Mouse (Mus musculus): ENCODE data around the gene Olfr65. TPM values are rescaled to one million over a fixed set of nuclear protein-coding genes. Genes with fewer than 3 reads are reported as not detected.

The Olfr65 gene
- polyA plus RNA-seq, 1 experiment from 2014 or later, result not detected

GRCm38 (mm10) chr7:103944137-103944536 is 40.9 kb downstream of the Olfr65 start, which contains the start of gene Olfr633:
Gene Olfr633, plus strand, starts transcription at chr7:103944437.
- peaks cover 6% of the 10 kb centered on the region; the same call in 1 of the 2 replicates for H3K4me1 ChIP-seq (ENCODE audit: control insufficient read depth, low read depth, low read length)

More at GRCm38 (mm10) chr7:103944137-103944536, 40.9 kb downstream of the Olfr65 start, which contains the start of gene Olfr633:
- no peak within 1 kb of the TSS for H3K27ac ChIP-seq (ENCODE audit: low read length)
- H3K27me3 ChIP-seq (ENCODE audit: control insufficient read depth, insufficient read depth, low read depth, low read length), result no peaks in the 10 kb centered on the region
- H3K36me3 ChIP-seq (ENCODE audit: control insufficient read depth, insufficient read depth), result no peaks in the 10 kb centered on the region
- no peak for ATAC-seq (ENCODE audit: low read depth)
- no peak within 1 kb of the TSS for H3K9ac ChIP-seq (ENCODE audit: low read depth, low read length)
- H3K4me2 ChIP-seq (ENCODE audit: low read depth, low read length), result no peak within 1 kb of the TSS
- H3K4me3 ChIP-seq (ENCODE audit: low read depth, low read length), result no peak within 1 kb of the TSS
- no peaks in the 10 kb centered on the region for H3K9me3 ChIP-seq (replicated peaks; ENCODE audit: control insufficient read depth, low read length)

Other genes starting within 250 kb of the Olfr65 start
- not detected in 2 replicates for gene Olfr623, start 239.8 kb upstream of the Olfr65 start, polyA plus RNA-seq (2015; fragmentation: Nextera tagmentation; extraction: Ambion mirVana)
- 0.02 TPM in 2 replicates for gene Olfr624, start 232.3 kb upstream of the Olfr65 start, polyA plus RNA-seq (2015; fragmentation: Nextera tagmentation; extraction: Ambion mirVana)
- gene Olfr625-ps1, start 220.8 kb upstream of the Olfr65 start, polyA plus RNA-seq (2015; fragmentation: Nextera tagmentation; extraction: Ambion mirVana), result not detected in 2 replicates
- not detected in 2 replicates for gene Olfr243, start 188.8 kb upstream of the Olfr65 start, polyA plus RNA-seq (2015; fragmentation: Nextera tagmentation; extraction: Ambion mirVana)
- not detected in 2 replicates for gene Olfr628, start 173.1 kb upstream of the Olfr65 start, polyA plus RNA-seq (2015; fragmentation: Nextera tagmentation; extraction: Ambion mirVana)
- gene Olfr629, start 158.5 kb upstream of the Olfr65 start, polyA plus RNA-seq (2015; fragmentation: Nextera tagmentation; extraction: Ambion mirVana), result 0.07 TPM in 1 of 2 replicates, not detected in the other
- gene Olfr630, start 146.2 kb upstream of the Olfr65 start, polyA plus RNA-seq (2015; fragmentation: Nextera tagmentation; extraction: Ambion mirVana), result not detected in 2 replicates
- gene Olfr69, start 131.9 kb upstream of the Olfr65 start, polyA plus RNA-seq (2015; fragmentation: Nextera tagmentation; extraction: Ambion mirVana), result not detected in 2 replicates
- not detected in 2 replicates for gene Olfr68, start 123.8 kb upstream of the Olfr65 start, polyA plus RNA-seq (2015; fragmentation: Nextera tagmentation; extraction: Ambion mirVana)
- gene Olfr67, start 111.7 kb upstream of the Olfr65 start, polyA plus RNA-seq (2015; fragmentation: Nextera tagmentation; extraction: Ambion mirVana), result not detected in 2 replicates
- 43,947 and 47,652 TPM in 2 replicates for gene Hbb-bt, start 89.5 kb upstream of the Olfr65 start, polyA plus RNA-seq (2015; fragmentation: Nextera tagmentation; extraction: Ambion mirVana)
- gene Hbb-bs, start 75.4 kb upstream of the Olfr65 start, polyA plus RNA-seq (2015; fragmentation: Nextera tagmentation; extraction: Ambion mirVana), result 113,562 and 115,549 TPM in 2 replicates
- gene Hbb-bh2, start 63.0 kb upstream of the Olfr65 start, polyA plus RNA-seq (2015; fragmentation: Nextera tagmentation; extraction: Ambion mirVana), result 0.22 TPM in 1 of 2 replicates, not detected in the other
- 24.9 and 31.8 TPM in 2 replicates for gene Hbb-bh1, start 60.3 kb upstream of the Olfr65 start, polyA plus RNA-seq (2015; fragmentation: Nextera tagmentation; extraction: Ambion mirVana)
- 114 and 115 TPM in 2 replicates for gene Hbb-y, start 50.3 kb upstream of the Olfr65 start, polyA plus RNA-seq (2015; fragmentation: Nextera tagmentation; extraction: Ambion mirVana)
- gene Olfr66, start 17.2 kb upstream of the Olfr65 start, polyA plus RNA-seq (2015; fragmentation: Nextera tagmentation; extraction: Ambion mirVana), result not detected in 2 replicates
- not detected in 2 replicates for gene Olfr64, start 9.0 kb upstream of the Olfr65 start, polyA plus RNA-seq (2015; fragmentation: Nextera tagmentation; extraction: Ambion mirVana)
- 0.13 TPM in 1 of 2 replicates, not detected in the other for gene Olfr631, start 25.3 kb downstream of the Olfr65 start, polyA plus RNA-seq (2015; fragmentation: Nextera tagmentation; extraction: Ambion mirVana)
- 0.18 and 0.29 TPM in 2 replicates for gene Olfr632, start 30.9 kb downstream of the Olfr65 start, polyA plus RNA-seq (2015; fragmentation: Nextera tagmentation; extraction: Ambion mirVana)
- gene Olfr633, start 41.0 kb downstream of the Olfr65 start, polyA plus RNA-seq (2015; fragmentation: Nextera tagmentation; extraction: Ambion mirVana), result not detected in 2 replicates
- gene Olfr635, start 67.7 kb downstream of the Olfr65 start, polyA plus RNA-seq (2015; fragmentation: Nextera tagmentation; extraction: Ambion mirVana), result not detected in 2 replicates
- gene Olfr638, start 95.3 kb downstream of the Olfr65 start, polyA plus RNA-seq (2015; fragmentation: Nextera tagmentation; extraction: Ambion mirVana), result not detected in 2 replicates
- not detected in 2 replicates for gene Olfr639, start 113.8 kb downstream of the Olfr65 start, polyA plus RNA-seq (2015; fragmentation: Nextera tagmentation; extraction: Ambion mirVana)
- not detected in 2 replicates for gene Olfr640, start 122.1 kb downstream of the Olfr65 start, polyA plus RNA-seq (2015; fragmentation: Nextera tagmentation; extraction: Ambion mirVana)
- not detected in 2 replicates for gene Olfr641, start 132.0 kb downstream of the Olfr65 start, polyA plus RNA-seq (2015; fragmentation: Nextera tagmentation; extraction: Ambion mirVana)
- gene Olfr642, start 149.2 kb downstream of the Olfr65 start, polyA plus RNA-seq (2015; fragmentation: Nextera tagmentation; extraction: Ambion mirVana), result not detected in 2 replicates
- gene 4930516K23Rik, start 158.0 kb downstream of the Olfr65 start, polyA plus RNA-seq (2015; fragmentation: Nextera tagmentation; extraction: Ambion mirVana), result not detected in 2 replicates
- not detected in 2 replicates for gene Olfr644, start 168.4 kb downstream of the Olfr65 start, polyA plus RNA-seq (2015; fragmentation: Nextera tagmentation; extraction: Ambion mirVana)
- gene Olfr645, start 182.0 kb downstream of the Olfr65 start, polyA plus RNA-seq (2015; fragmentation: Nextera tagmentation; extraction: Ambion mirVana), result not detected in 2 replicates
- not detected in 2 replicates for gene Olfr646, start 201.4 kb downstream of the Olfr65 start, polyA plus RNA-seq (2015; fragmentation: Nextera tagmentation; extraction: Ambion mirVana)
- not detected in 2 replicates for gene Ubqln5, start 226.3 kb downstream of the Olfr65 start, polyA plus RNA-seq (2015; fragmentation: Nextera tagmentation; extraction: Ambion mirVana)
- gene Olfr643, start 233.9 kb downstream of the Olfr65 start, polyA plus RNA-seq (2015; fragmentation: Nextera tagmentation; extraction: Ambion mirVana), result not detected in 2 replicates
- gene Ubqln3, start 239.8 kb downstream of the Olfr65 start, polyA plus RNA-seq (2015; fragmentation: Nextera tagmentation; extraction: Ambion mirVana), result not detected in 2 replicates
- not detected in 2 replicates for gene Ubqlnl, start 247.1 kb downstream of the Olfr65 start, polyA plus RNA-seq (2015; fragmentation: Nextera tagmentation; extraction: Ambion mirVana)

Data from liver, embryonic 16.5 days (tissue).